Mouse (Mus musculus): Measurements from ENCODE around the gene Nrp1.

GRCm38 (mm10) chr8:128431082-128431481, 72.7 kb downstream of the Nrp1 start:
- no peak for TF ChIP-seq HCFC1 (IDR thresholded peaks at IDR 0.05; ENCODE audit: borderline replicate concordance, insufficient read depth, low read length)
- TF ChIP-seq CHD2 (IDR thresholded peaks at IDR 0.05; ENCODE audit: low read depth, low read length): no peak
- no peak for TF ChIP-seq MAFK (IDR thresholded peaks at IDR 0.05; ENCODE audit: insufficient read depth, low read depth, low read length)
- TF ChIP-seq ZNF384 (IDR thresholded peaks at IDR 0.05; ENCODE audit: low read depth, low read length): no peak
